Mouse (Mus musculus) midbrain, embryonic 12.5 days (tissue): ENCODE results near the gene St6galnac1. TPM values are rescaled to one million over a fixed set of nuclear protein-coding genes. Genes with fewer than 3 reads are reported as not detected.

ENCODE experiments used
- ATAC-seq: fragments of 200-750 bp; cut with Nextera tagmentation; 2 replicates; pipeline ENCODE4 v1.8.0; 2017; ENCODE audit warnings: low read depth, moderate TSS enrichment, moderate library complexity; ENCODE audit not compliant: low FRiP score
- H3K27ac ChIP-seq: fragments of 300-500 bp; sonication (generic); replicated peaks from 2 replicates; pipeline ENCODE4 v1.5.1; 2016; ENCODE audit warnings: mild to moderate bottlenecking
- H3K27me3 ChIP-seq: fragments of 300-500 bp; sonication (generic); 2 replicates; pipeline ENCODE4 v1.6.1; 2016; ENCODE audit warnings: mild to moderate bottlenecking
- H3K36me3 ChIP-seq: fragments of 300-500 bp; sonication (generic); 2 replicates; pipeline ENCODE4 v1.6.1; 2016
- H3K4me1 ChIP-seq: fragments of 300-500 bp; sonication (generic); 2 replicates; pipeline ENCODE4 v1.6.1; 2016
- H3K4me2 ChIP-seq: fragments of 300-500 bp; sonication (generic); replicated peaks from 2 replicates; pipeline ENCODE4 v1.6.1; 2016; ENCODE audit warnings: mild to moderate bottlenecking, moderate library complexity
- H3K4me3 ChIP-seq: fragments of 300-500 bp; sonication (generic); 2 replicates; pipeline ENCODE4 v1.5.1; 2016; ENCODE audit warnings: mild to moderate bottlenecking
- H3K9ac ChIP-seq: fragments of 300-500 bp; sonication (generic); replicated peaks from 2 replicates; pipeline ENCODE4 v1.6.1; 2016; ENCODE audit warnings: mild to moderate bottlenecking, moderate library complexity
- H3K9me3 ChIP-seq: fragments of 300-500 bp; sonication (generic); 2 replicates; pipeline ENCODE4 v1.6.1; 2016; ENCODE audit warnings: mild to moderate bottlenecking
- WGBS: fragments of 180-500 bp; shearing (Covaris S2); methylation state at CpG from one replicate; pipeline ENCODE4 v1.1.7; 2016; 5-methylcytosine and 5-hydroxymethylcytosine counted together
- polyA plus RNA-seq: library from polyadenylated mRNA; unstranded; fragments of >200 nt; fragmentation: Nextera tagmentation; extraction: Ambion mirVana; gene quantifications from 2 replicates; pipeline ENCODE4 v1.2.1, GENCODE M21; 2016

The St6galnac1 gene
- polyA plus RNA-seq, 1 experiment from 2014 or later, result not detected

GRCm38 (mm10) chr11:116806136-116807071 is 31.1 kb upstream of the St6galnac1 start:
- Histone ChIP-seq H3K4me3 (no peak overlapping the region), H3K36me3 (0 out of 2 replicates have a peak, but pooled peaks cover 2% of the 10 kb centered on the region), H3K27ac (no peak overlapping the region), H3K4me1 (peaks cover 23% of the 10 kb centered on the region), H3K9me3 (no peaks in the 10 kb centered on the region), H3K27me3 (peaks cover 3% of the 10 kb centered on the region), H3K9ac (no peak overlapping the region), H3K4me2 (no peak overlapping the region)
- ATAC-seq, result no peak
- WGBS, result 86% methylated on average over 15 of the region's 15 CpGs

- Histone ChIP-seq H3K4me3 (no peak overlapping the region), H3K36me3 (0 out of 2 replicates have a peak, but pooled peaks cover 2% of the 10 kb centered on the region), H3K9ac (no peak overlapping the region), H3K4me1 (no peaks in the 10 kb centered on the region), H3K27me3 (no peaks in the 10 kb centered on the region), H3K27ac (no peak overlapping the region), H3K4me2 (no peak overlapping the region), H3K9me3 (no peaks in the 10 kb centered on the region)
- no peak for ATAC-seq
- WGBS, result 92% methylated on average over 5 of the region's 5 CpGs
These were observed 27.4 kb upstream of the St6galnac1 start for GRCm38 (mm10) chr11:116802709-116803108.

- 0 out of 2 replicates have a peak, but pooled peaks cover 2% of the 10 kb centered on the region for H3K36me3 ChIP-seq
- no peaks in the 10 kb centered on the region for H3K27me3 ChIP-seq
- H3K4me1 ChIP-seq, result no peaks in the 10 kb centered on the region
- WGBS, result 79% methylated on average over 5 of the region's 5 CpGs
- no peak overlapping the region for H3K9ac ChIP-seq
- H3K4me2 ChIP-seq, result no peak overlapping the region
- no peak overlapping the region for H3K4me3 ChIP-seq
- H3K9me3 ChIP-seq, result no peaks in the 10 kb centered on the region
- no peak for ATAC-seq
- H3K27ac ChIP-seq, result no peak overlapping the region
These were observed 25.8 kb upstream of the St6galnac1 start for GRCm38 (mm10) chr11:116801106-116801505.

- WGBS, result 95% methylated on average over 5 of the region's 5 CpGs
These were observed 24.1 kb upstream of the St6galnac1 start for GRCm38 (mm10) chr11:116799364-116799763.

GRCm38 (mm10) chr11:116784221-116784620 is 8.9 kb upstream of the St6galnac1 start:
- Histone ChIP-seq H3K27me3 (no peaks in the 10 kb centered on the region), H3K9ac (no peak overlapping the region), H3K4me3 (no peak overlapping the region), H3K4me2 (no peak overlapping the region), H3K9me3 (no peaks in the 10 kb centered on the region), H3K36me3 (no peaks in the 10 kb centered on the region), H3K27ac (no peak overlapping the region), H3K4me1 (no peaks in the 10 kb centered on the region)
- ATAC-seq, result no peak
- 85% methylated on average over 10 of the region's 10 CpGs for WGBS

More at GRCm38 (mm10) chr11:116799364-116799763, 24.1 kb upstream of the St6galnac1 start:
- H3K9me3 ChIP-seq, result no peaks in the 10 kb centered on the region
- no peak overlapping the region for H3K9ac ChIP-seq
- no peaks in the 10 kb centered on the region for H3K4me1 ChIP-seq
- no peak overlapping the region for H3K27ac ChIP-seq
- H3K36me3 ChIP-seq, result 0 out of 2 replicates have a peak, but pooled peaks cover 1% of the 10 kb centered on the region
- H3K27me3 ChIP-seq, result no peaks in the 10 kb centered on the region
- no peak overlapping the region for H3K4me2 ChIP-seq
- no peak for ATAC-seq
- no peak overlapping the region for H3K4me3 ChIP-seq

- H3K27ac ChIP-seq, result no peak overlapping the region
- H3K27me3 ChIP-seq, result no peaks in the 10 kb centered on the region
- no peaks in the 10 kb centered on the region for H3K9me3 ChIP-seq
- no peaks in the 10 kb centered on the region for H3K36me3 ChIP-seq
- whole genome bisulfite sequencing, result 84% methylated on average over 9 of the region's 9 CpGs
- no peak overlapping the region for H3K9ac ChIP-seq
- no peak overlapping the region for H3K4me3 ChIP-seq
- no peak for ATAC-seq
- H3K4me2 ChIP-seq, result no peak overlapping the region
- H3K4me1 ChIP-seq, result no peaks in the 10 kb centered on the region
These were observed 7.4 kb upstream of the St6galnac1 start for GRCm38 (mm10) chr11:116782737-116783145.

GRCm38 (mm10) chr11:116773205-116773604 is 2.1 kb downstream of the St6galnac1 start:
- 56% methylated on average over 2 of the region's 2 CpGs for WGBS
- H3K4me1 ChIP-seq, result no peaks in the 10 kb centered on the region
- ATAC-seq, result no peak
- no peak overlapping the region for H3K4me3 ChIP-seq
- H3K9ac ChIP-seq, result no peak overlapping the region
- no peaks in the 10 kb centered on the region for H3K36me3 ChIP-seq
- H3K27ac ChIP-seq, result no peak overlapping the region
- no peaks in the 10 kb centered on the region for H3K9me3 ChIP-seq
- H3K4me2 ChIP-seq, result no peak overlapping the region
- H3K27me3 ChIP-seq, result no peaks in the 10 kb centered on the region

GRCm38 (mm10) chr11:116769873-116770272 is 5.4 kb downstream of the St6galnac1 start:
- 88% methylated on average over 5 of the region's 5 CpGs for WGBS
- no peak for ATAC-seq
- H3K36me3 ChIP-seq, result no peaks in the 10 kb centered on the region

GRCm38 (mm10) chr11:116764946-116765345 is 10.4 kb downstream of the St6galnac1 start:
- no peak overlapping the region for H3K4me2 ChIP-seq
- no peak overlapping the region for H3K4me3 ChIP-seq
- no peaks in the 10 kb centered on the region for H3K4me1 ChIP-seq
- no peak for ATAC-seq
- no peaks in the 10 kb centered on the region for H3K27me3 ChIP-seq
- WGBS, result 89% methylated on average over 2 of the region's 2 CpGs
- no peaks in the 10 kb centered on the region for H3K9me3 ChIP-seq
- H3K27ac ChIP-seq, result no peak overlapping the region
- H3K9ac ChIP-seq, result no peak overlapping the region
- H3K36me3 ChIP-seq, result no peaks in the 10 kb centered on the region

More at GRCm38 (mm10) chr11:116769873-116770272, 5.4 kb downstream of the St6galnac1 start:
- no peaks in the 10 kb centered on the region for H3K27me3 ChIP-seq
- H3K4me2 ChIP-seq, result no peak overlapping the region
- H3K4me3 ChIP-seq, result no peak overlapping the region
- no peak overlapping the region for H3K27ac ChIP-seq
- no peaks in the 10 kb centered on the region for H3K9me3 ChIP-seq
- H3K4me1 ChIP-seq, result no peaks in the 10 kb centered on the region
- H3K9ac ChIP-seq, result no peak overlapping the region

- no peaks in the 10 kb centered on the region for H3K4me1 ChIP-seq
These were observed 11.0 kb downstream of the St6galnac1 start for GRCm38 (mm10) chr11:116764346-116764745.

GRCm38 (mm10) chr11:116755191-116755590 is 20.1 kb downstream of the St6galnac1 start:
- 88% methylated on average over 4 of the region's 4 CpGs for WGBS

More at GRCm38 (mm10) chr11:116764346-116764745, 11.0 kb downstream of the St6galnac1 start:
- no peak overlapping the region for H3K9ac ChIP-seq
- WGBS, result 92% methylated on average over 7 of the region's 7 CpGs
- no peak overlapping the region for H3K4me2 ChIP-seq
- no peaks in the 10 kb centered on the region for H3K27me3 ChIP-seq
- no peaks in the 10 kb centered on the region for H3K36me3 ChIP-seq
- H3K27ac ChIP-seq, result no peak overlapping the region
- H3K4me3 ChIP-seq, result no peak overlapping the region
- no peak for ATAC-seq
- no peaks in the 10 kb centered on the region for H3K9me3 ChIP-seq

GRCm38 (mm10) chr11:116753674-116754470 is 21.4 kb downstream of the St6galnac1 start:
- 91% methylated on average over 5 of the region's 5 CpGs for WGBS
- no peak overlapping the region for H3K4me3 ChIP-seq
- no peaks in the 10 kb centered on the region for H3K27me3 ChIP-seq
- ATAC-seq, result no peak
- no peak overlapping the region for H3K9ac ChIP-seq
- no peak overlapping the region for H3K27ac ChIP-seq
- H3K4me2 ChIP-seq, result no peak overlapping the region
- H3K4me1 ChIP-seq, result no peaks in the 10 kb centered on the region
- no peaks in the 10 kb centered on the region for H3K9me3 ChIP-seq
- no peaks in the 10 kb centered on the region for H3K36me3 ChIP-seq

More at GRCm38 (mm10) chr11:116755191-116755590, 20.1 kb downstream of the St6galnac1 start:
- Histone ChIP-seq H3K27ac (no peak overlapping the region), H3K36me3 (no peaks in the 10 kb centered on the region), H3K4me3 (no peak overlapping the region), H3K4me2 (no peak overlapping the region), H3K9me3 (no peaks in the 10 kb centered on the region), H3K9ac (no peak overlapping the region), H3K27me3 (no peaks in the 10 kb centered on the region), H3K4me1 (no peaks in the 10 kb centered on the region)
- ATAC-seq, result no peak
